Mouse (Mus musculus) adrenal gland, postnatal 14 days (tissue): ENCODE measurements at regions not wholly inside any gene's neighbourhood (a gene's known extent, or its start where the extent isn't known, plus 50 kb on each side); places are given as distances from the start of the nearest gene placed in this dataset.

ENCODE experiments used
- DNase-seq: peaks from one replicate; pipeline ENCODE4 v3.0.0; 2021; ENCODE audit warnings: mixed read lengths

DNA sequence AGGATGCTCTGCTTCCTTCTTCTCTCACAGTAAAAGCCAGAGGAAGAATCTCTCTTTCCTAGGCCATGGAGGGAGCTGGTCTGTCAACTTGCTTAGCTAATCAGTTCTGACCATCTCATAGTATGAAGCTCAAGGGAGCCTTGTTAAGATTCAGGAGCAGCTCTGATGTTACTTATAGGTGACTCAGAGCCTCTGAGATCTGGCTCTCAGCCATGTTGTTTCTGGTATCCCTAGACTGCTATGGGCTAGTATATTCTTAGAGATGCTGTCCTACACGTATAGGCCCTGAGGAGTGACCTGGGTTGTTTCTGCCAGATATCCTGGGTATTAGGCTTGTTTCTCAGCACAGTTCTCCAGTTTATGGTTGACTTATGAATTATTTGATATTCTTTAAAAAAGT, 160.9 kb downstream of the 4930564D02Rik start:
- no peak for DNase-seq

DNA sequence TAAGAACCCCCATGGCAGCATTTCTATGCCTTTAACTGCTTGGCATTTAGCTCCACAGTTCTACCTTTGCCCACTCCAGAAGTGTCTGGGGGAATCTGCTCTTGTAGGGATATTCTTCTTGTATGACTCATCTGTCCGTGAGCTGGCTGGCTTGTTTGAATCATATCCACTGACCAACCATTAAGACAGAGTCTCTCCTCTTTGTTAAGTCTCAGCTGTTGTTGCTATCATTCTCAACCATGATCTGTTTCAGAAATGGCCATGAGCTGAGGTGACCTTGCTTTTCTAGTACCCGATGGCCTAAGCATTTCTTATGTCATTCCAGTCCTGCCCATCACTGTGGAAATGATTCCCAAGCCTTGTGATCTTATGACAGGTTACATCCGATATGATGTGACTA, 161.8 kb downstream of the 4930564D02Rik start:
- no peak for DNase-seq

DNA sequence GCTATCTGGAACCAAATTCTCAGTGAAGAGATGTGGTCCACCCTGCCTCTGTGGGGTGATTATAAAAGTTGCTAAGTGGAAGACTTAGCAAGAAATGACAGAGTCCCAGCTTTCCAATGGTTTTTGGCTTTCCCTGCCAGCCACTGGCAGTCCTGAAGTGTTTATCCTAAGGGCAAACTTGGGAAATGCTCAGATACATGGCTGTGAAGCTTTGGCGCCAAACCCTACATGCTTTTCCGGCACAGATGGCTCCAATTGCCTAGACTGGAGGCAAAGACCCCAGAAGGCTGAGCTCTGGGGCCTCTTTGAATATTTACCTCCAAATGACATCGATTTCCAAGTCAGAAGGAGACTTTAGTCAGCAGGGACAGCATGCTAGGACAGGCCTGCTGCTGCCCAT, 174.4 kb downstream of the 4930564D02Rik start:
- DNase-seq = no peak

DNA sequence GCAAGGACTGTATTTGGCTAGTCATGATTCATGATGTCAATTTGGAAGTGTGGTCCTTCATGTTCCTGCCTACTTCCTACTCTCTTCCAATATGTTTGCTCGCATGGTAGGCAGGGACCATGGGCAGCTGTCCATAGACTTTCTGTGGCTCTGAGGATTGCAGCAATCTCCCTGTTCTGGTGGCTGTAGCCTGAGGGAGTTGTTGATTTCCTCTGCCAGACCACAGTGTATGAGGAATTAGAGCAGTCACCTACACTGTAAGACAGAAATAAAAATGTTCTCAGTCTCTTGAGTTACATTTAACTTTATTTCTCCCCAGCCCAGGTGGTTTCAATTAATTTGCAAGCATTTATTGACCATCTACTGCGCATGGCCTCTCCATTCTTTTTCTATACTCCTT, 190.5 kb downstream of the 4930564D02Rik start:
- no peak for DNase-seq

DNA sequence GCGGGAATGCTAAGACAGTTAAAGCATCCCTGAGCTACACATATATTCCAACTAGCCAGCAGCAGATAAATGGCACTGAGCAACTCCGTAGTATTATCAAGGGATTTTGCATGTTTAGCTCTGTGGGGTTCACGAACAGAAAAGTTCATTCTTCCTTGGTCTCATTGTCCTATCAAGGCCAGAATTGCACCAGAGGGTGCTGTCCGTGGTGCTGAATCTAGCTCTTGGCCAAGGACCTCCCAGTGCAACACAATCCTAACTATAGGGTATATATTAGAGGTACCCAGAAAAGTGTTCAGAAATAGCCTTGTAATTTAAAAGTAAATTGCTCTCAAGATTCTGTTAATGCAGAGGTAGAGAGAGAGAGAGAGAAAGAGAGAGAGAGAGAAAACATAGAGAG, 176.9 kb upstream of the Kcnd3 start:
- DNase-seq = peak; percentile 80

DNA sequence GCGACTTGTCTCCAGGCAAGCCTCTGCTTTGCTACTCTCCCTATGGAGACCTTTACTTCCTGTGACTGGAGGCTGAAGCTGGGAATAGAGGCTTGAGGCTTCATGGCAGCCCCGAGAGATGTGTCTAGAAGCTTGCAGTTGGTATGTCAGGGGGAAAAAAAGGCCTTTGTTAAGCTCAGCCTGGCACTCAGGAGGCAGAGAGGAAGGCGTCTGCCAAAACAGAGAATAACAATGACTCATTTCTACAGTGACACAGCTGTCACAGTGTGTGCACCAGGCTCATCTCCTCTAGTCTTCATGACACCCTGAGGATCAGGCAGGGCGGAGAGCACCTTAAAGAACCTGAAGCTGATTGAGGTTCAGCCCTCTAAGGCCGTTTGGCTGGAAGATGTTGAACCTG, 171.2 kb upstream of the Kcnd3 start:
- no peak for DNase-seq

DNA sequence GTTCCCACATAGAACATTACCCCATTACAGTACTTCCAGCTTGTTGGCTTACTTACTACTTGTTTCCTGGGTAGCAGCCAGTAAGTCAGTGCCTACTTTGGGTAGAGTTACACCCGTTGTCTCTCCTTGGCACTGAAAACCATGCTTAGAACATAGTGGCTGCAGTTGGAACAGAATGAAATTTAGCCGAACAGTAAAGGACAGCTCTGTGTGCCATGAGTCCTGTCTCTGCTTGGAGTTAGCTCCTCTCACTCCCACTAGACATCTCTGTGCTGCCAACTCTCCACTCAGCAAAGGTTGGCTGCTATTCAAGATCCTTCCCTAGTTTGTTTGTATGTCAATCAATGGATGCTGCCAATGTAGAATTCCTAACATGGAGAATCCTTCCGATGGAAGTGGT, 170.4 kb upstream of the Kcnd3 start:
- no peak for DNase-seq

DNA sequence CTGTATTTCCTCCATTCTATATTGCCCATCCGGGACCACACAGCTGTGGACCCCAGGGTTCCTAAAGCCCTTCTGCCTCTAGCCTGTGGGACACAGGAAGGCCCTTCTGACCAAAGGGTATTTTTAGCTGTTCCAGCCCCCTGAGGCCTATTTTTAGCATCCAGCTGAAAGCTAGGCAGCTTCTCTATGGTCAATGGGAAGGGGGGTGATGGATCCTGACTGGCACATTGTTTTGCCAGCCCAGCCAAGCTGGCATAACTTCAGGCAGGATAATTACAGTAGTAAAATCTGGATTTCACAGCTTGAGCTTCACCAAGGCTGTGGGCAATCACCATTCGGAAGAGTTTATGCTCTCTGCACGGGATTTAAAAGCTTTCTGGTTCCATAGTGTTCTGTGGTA, 153.9 kb upstream of the Kcnd3 start:
- no peak for DNase-seq

DNA sequence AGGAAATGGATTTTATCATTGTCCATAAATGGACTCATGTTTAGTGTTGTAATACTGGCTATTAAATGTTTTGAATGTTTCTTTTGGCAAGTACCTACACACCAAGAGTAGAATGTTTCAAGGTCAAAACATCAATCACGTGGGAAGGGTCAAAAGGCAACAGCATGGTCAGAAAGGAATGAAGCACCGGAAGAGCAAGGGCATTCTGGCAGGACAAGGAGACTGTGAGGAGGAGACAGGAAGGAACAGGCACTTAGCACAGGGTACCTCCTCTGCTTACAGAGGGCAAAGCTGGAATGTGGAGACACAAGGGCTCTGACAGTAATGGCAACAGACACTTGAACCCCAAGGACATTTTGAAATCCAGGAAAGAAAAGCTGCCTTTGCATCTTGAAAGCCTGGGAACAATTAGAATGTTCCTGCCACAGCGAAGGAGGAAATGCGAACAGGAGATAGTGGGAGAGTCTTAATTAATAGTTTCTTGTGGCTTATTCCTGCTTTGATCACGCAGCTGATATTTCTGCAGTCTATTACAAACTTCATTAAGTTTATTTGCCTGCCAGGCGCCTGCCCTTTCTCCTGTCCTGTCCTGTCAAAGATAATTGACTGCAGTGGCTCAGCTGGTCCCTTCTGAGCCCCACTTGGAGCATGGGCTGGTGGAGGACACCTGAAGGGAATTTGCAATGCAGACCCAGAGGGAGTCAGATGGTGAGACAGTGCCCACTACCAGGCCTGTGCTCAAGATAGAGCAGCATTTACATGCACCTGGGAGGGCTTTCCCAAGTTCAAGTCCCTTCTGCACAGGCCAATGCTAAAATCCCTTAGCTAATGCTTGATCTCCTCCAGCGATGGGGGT, 151.2 kb upstream of the Kcnd3 start:
- no peak for DNase-seq

DNA sequence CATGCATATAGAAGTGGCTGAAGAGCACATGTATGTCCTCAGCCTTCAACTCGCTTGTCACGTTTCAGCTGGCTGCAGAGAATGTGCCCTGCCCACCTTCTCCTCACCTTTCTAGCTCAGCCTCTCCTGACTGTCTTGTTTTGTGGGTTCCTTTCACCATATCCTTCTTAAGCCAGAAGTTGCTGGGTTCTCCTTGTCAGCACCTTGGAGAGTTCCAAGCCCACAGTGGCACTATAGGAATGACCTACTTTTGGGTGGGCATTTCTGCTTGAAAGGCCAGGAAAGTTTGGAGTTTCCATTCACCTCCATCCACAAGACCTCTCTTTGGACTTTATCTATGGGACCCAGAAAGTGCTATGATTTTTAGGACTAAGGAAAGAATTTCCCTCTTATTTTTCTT, 144.5 kb upstream of the Kcnd3 start:
- DNase-seq = peak; percentile 39

DNA sequence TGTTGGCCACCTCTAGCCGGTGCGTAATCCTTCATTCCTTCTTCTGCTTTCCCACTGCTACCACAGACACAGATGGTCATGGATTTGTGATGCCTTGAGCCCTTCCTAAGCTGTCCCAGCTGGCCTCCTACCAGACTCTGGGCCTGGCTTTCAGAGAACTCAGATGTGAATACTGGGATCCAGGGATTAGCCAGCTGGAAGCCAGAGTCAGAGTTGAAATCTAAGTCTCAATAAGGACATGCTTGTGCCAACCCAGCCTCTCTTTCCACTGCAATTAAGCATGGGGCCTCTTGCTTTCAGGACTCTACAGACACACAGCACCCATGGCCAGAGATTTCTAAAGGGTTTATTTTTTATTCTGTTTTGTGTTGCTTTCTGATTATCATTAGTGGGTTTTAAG, 143.1 kb upstream of the Kcnd3 start:
- no peak for DNase-seq

DNA sequence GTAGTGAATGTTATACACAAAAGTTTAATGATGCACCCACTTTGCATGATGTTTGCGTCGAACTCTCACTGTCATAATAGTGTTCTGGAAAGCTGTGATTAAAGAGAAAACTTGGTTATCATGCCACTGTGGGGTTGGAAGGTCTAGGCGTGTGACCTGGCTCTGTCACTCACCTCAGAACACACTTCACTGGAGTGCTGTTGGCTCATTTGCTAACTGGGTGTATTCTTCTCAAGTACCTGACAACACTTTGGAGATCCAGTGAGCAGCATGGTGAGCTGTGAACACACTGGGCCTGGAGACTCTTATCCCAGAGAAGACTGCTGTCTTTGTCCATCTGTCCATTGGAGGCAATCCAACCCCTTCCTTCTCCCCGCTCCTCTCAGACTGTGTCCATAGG, 98.9 kb upstream of the Kcnd3 start:
- no peak for DNase-seq

DNA sequence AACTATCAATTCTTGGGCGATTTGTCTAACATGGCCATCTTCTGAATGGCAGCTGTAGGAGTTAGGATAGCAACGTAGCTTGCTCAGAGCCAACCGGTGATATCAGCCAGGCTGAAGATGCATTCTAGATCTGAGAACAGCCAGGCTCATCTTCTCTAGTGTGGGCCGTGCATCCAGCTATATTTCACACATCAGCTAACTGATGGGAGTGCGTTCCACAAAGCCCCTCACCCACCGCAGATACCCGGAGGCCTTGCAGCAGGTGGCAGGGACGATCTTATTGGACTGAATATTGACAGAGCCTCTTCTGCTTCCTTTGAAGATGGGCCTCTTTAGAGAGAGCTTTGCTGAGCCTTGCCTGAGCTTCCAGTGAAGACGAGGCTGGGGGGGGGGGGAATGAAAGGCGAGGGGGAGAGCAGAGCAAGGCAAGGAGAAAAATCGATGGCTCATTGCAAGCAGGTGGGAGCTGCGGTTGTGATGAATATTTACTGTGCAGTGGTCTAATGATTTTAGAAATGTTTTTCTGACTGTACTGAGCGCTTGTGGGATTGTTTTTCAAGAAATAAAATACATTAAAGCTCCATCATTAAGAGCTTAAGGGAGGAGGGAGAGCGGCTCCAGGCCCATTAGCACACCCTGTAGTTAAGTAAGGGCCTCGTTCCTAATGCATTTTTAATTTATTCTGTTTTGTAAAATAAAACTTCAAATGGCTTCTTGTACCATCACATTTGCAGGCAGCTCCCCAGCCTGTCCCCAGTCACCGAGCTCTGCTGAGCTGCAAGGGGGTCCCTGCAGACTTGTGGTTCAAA, 97.8 kb upstream of the Kcnd3 start:
- no peak for DNase-seq

DNA sequence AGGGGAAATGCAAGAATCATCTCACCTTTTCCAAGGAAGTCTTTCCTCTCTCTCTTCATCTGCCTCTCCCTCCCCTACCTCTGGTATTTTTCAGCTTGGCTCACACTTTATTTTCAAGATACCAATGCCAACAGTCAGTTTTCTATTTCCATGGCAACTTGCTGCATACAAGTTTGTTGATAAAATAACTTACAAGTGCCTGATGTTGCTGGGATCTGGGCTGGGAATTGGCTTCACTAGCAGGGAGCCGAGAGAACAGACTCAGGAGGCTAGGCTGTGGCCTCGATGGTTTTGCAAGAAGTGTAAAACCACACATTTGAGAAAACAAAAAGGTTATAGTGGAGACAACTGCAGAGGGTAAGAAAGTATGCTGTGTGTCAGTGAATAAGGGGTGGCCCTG, 94.6 kb upstream of the Kcnd3 start:
- no peak for DNase-seq

DNA sequence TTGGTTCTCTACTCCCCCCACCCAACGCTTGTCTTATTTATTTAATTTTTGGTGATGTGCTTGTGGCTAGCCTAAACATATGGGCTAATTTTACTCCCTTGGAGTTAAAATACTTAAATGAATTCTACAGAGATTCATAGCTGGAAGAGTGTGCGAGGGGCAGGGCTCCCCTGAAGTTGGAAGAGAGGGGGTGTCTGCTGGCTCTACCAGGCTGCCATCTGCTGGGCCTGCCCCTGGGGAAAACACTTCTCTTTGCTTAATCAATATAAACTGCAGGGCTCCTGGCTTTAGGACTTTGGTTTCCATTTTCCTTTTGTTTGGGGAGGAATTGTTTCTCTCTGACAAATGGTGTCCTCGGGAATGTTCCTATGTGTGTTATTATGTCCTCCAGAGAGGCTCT, 92.5 kb upstream of the Kcnd3 start:
- DNase-seq = no peak

DNA sequence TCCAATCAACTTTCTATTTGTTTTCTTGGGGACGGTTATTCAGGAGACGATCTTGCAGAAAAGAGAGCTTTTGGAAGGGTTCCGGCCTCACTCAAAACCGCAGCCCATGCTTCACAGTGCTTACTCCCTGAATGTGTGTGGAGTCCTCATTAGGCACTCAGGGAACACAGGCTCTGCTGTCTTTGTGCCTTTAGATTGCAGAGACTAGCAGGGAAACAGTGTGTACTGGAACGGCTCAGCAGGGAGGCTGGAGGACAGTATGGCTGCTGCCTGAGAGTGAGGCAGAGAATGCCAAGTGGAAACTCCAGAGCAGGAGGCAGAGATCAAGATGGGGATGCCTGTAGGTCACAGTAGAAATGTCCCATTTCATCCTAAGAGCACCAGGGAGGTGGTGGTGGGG, 87.4 kb upstream of the Kcnd3 start:
- DNase-seq = no peak

DNA sequence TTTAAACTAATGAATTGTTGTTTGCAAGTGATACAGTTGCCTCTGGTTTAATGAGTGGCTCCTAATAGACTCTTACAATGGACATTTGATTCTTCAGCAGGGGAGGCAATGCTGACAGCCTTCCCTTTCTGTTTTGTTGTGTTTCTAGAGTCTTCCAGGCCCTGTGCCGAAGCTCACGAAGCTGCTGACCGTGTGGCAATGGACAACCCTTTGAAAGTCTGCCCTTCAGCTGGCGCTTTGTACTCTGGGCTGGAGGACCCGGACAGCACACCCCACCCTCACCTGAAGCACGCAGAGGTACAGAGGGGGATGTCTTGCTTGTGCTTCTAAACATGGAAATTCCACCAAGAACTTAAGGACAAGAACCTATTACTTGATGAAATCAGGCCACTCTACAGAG, 85.3 kb upstream of the Kcnd3 start:
- DNase-seq = no peak

DNA sequence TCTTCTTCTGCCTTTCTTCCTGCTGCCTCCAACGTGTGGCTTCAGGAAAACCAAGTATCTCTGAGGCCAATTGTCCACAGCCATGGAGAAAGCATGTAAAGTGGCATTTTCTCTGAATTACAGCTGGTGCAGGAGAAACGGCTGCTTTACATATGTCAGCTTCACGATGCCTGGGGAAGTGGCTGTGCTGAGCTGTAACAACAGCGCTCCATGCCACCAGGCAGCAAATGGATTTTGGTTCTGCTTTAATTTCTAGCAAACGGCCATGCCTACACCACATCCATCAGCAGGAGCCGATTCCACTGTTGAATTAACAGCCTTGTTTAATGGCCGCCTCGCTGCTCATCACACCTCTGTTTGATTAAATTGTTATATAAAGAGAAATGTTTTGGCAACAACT, 84.2 kb upstream of the Kcnd3 start:
- DNase-seq = no peak

DNA sequence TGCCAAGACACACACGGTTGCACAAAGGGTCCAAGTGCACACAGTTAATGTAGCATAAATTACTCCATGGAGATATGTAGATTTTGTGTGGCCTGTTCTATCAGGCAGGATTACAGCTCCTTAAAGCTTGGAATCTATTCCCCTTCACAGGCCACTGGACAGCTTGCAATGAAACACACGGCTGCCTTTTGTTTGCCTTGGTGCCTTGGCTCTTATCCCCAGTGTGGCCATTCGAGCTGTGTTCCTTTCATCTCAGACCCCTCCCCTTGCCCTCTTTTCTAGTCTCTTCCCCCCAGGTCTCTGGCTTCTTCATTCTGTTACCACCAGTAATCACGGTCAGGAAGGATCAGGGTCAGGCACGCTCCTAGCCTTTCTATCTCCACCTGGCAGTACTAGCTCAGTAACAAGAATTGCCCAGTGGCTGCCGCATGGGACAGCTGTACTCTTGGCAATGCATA, 79.7 kb upstream of the Kcnd3 start:
- DNase-seq = no peak

DNA sequence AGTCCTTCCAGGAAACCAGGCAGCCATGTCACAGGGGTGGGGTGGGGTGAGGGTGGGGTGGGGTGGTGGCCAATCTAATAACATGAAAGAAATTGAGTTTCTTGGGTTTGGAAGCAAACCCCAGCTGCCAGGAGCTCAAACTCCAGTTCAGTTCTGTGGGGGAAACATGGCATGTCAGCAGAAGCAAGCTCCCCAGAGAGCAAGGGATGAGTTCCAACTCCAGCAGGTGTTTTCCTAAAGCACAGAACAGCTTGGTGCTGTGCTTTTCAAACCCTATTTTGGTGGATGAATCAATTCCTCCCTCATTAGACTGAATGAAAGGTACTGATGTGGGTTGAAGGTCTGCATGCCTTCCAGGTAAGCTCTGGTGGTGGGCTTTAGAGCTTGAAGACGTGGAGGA, 77.8 kb upstream of the Kcnd3 start:
- DNase-seq = no peak

DNA sequence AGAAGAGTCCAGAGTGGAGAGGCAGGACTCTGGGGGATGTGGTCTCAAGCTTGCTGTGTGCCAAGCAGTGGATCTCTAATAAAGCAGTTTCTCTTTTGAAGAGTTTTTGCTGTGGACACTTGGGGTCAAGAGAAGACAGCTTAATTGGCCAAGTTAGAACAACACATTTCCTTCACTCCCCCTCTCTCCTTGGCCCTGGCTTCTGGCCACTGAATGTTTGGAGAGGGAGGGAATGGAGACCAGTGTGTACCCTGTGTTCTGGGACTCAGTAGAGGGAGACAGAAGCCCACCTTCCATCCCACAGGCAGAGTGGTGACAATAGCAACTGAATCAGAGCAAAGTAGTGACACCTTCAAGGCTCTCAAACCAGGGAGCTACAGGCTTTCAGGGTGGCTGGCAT, 77.3 kb upstream of the Kcnd3 start:
- no peak for DNase-seq

DNA sequence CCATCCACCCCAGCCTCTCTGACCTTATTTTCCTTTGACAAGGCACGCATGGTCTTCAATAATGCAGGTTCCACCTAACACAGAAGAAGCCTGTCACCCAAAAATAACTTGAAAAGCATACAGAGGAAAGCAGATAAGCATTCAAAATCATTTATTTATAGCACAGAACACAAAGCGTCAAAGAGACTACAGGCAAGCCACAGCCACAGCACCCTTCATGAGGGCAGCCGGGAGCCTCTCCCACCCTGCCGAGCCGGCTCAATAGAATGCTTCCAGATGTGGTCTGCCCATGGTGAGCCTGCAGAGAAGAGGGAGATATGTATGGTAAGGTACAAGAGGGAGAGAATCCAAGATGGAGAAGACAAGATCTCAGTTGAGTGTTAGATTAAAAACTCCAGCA, 76.7 kb upstream of the Kcnd3 start:
- DNase-seq = no peak

DNA sequence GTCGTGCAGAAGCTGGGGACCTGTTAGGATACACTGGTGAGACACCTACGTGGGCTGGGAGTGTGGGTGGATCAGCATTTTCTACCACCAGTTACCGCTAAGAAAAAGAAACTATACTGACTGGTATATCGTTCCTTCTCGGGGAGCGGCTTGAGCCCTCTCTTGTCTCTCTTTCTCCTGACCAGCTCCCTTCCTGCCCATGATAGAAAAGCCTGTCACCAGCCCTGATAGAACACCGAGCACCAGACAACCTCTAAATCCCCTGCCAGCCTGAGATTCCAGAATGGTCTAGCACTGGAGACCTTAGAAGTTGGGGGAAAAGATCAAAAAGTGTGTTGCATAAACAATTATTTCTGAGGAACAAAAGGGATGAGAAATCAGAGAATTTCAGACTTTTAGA, 76.3 kb upstream of the Kcnd3 start:
- DNase-seq = no peak

DNA sequence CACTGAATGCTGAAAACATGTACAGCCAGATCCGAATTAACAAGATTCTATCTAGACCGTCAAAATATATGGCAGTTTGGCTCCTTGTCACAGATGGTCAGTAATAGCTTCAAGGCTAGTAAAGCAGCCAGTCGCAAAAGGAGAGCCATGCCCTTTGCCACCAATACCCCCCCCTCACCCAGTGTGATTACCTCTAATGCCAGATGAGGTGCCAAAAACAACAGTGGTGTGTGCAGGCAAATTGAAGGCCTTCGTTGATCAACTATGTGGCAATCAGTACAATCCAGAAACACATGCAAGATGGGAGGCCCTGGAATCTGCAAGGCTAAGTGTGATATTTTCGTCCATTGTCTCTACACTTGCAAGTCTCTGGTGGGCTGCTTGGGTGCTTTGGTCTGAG, 75.8 kb upstream of the Kcnd3 start:
- DNase-seq = no peak
